In the genomic region with DNA sequence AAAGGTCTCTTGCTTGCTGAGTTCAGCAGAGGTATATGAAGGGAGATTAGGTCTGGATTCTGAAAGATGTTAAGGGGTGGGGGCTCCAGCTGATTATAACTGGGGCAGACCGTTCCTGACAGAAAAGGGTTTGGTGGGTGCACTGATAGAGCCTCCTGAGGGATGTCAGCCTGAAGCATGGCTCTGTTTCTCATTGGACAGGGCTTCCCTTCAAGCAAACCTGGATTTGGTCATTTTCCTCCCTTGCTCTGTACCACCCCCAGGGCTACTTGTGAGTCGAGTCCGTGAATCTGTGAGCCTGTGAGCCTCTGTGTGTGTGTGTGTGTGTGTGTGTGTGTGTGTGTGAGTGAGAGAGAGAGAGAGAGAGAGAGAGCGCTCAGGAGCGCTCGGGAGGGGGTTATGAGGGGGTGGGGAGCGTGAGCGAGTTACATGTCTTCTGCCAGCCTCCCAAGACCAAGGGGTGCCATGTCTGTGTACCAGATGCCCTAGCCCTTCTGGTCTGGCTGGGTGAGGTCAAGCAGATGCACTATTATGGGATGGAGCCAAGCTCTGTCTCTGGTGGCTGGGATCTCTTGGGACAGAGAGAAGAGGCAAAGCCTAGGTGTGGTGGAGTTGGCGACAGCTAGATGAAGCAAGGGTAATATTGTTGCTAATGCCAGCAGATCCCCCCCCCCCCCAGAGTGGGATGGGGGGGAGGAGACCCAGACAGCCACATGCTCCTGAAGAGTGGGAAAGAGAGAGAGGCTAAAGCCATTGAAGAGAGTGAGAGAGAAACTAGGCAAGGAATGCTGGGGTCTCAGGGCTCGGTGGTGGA, we compare ENCODE assay signal across 7 mouse cellular contexts. TPM values are rescaled to one million over a fixed set of nuclear protein-coding genes. Genes with fewer than 3 reads are reported as not detected.
DNase-seq lines count a peak whose midpoint lies in the region; ATAC-seq and TF ChIP-seq lines count a peak whose summit lies in the region.

No protein-coding gene starts in this region.

- no peak for DNase-seq in liver, embryonic 11.5 days (ENCODE audit: low spot score)
- no peak for DNase-seq in liver, postnatal 0 days
- no peak for DNase-seq in embryonic facial prominence, embryonic 11.5 days (ENCODE audit: low spot score)
- no peak for DNase-seq in c-Kit-positive CD71-positive TER-119-positive erythroid progenitor cells, embryonic 14.5 days (ENCODE audit: low spot score)
- DNase-seq in lung, postnatal 14 days: no peak

- no peak for TF ChIP-seq EP300 in liver, postnatal 0 days (IDR thresholded peaks at IDR 0.05; ENCODE audit: low read depth)

- peaks cover 74% of the 10 kb centered on the region for H3K4me1 ChIP-seq in liver, embryonic 11.5 days (replicated peaks; ENCODE audit: control insufficient read depth, insufficient read depth, low read length)
- peaks cover 20% of the 10 kb centered on the region for H3K4me1 ChIP-seq in liver, postnatal 0 days (ENCODE audit: insufficient read depth)
- H3K4me1 ChIP-seq in embryonic facial prominence, embryonic 11.5 days (ENCODE audit: control insufficient read depth, insufficient read depth, low read length): peaks cover 26% of the 10 kb centered on the region
- peaks cover 82% of the 10 kb centered on the region for H3K4me1 ChIP-seq in hindbrain, embryonic 15.5 days (replicated peaks)
- peaks cover 70% of the 10 kb centered on the region for H3K4me1 ChIP-seq in olfactory bulb, adult 2 months (ENCODE audit: control insufficient read depth, insufficient read depth, low read length)

- no peak for TF ChIP-seq POLR2A in olfactory bulb, adult 2 months (IDR thresholded peaks at IDR 0.05; ENCODE audit: insufficient read depth, low read depth, low read length)

- no peak overlapping the region for H3K4me2 ChIP-seq in liver, embryonic 11.5 days
- no peak overlapping the region for H3K4me2 ChIP-seq in liver, postnatal 0 days (ENCODE audit: low read depth, low read length)
- peak overlapping the region; percentile 16; the same call in 1 of the 2 replicates for H3K4me2 ChIP-seq in embryonic facial prominence, embryonic 11.5 days (ENCODE audit: low read depth, low read length)
- H3K4me2 ChIP-seq in hindbrain, embryonic 15.5 days: peak overlapping the region; percentile 95

- peaks cover 8% of the 10 kb centered on the region for H3K27me3 ChIP-seq in liver, embryonic 11.5 days (replicated peaks; ENCODE audit: control insufficient read depth, insufficient read depth, low read length)
- H3K27me3 ChIP-seq in liver, postnatal 0 days (ENCODE audit: insufficient read depth, low read length): peaks cover 8% of the 10 kb centered on the region; the same call in 1 of the 2 replicates
- H3K27me3 ChIP-seq in embryonic facial prominence, embryonic 11.5 days (ENCODE audit: control insufficient read depth, insufficient read depth, low read length): no peaks in the 10 kb centered on the region
- peaks cover 5% of the 10 kb centered on the region for H3K27me3 ChIP-seq in hindbrain, embryonic 15.5 days

- no peaks in the 10 kb centered on the region for H3K36me3 ChIP-seq in liver, embryonic 11.5 days (ENCODE audit: control insufficient read depth, insufficient read depth, low read length)
- 0 out of 2 replicates have a peak, but pooled peaks cover 2% of the 10 kb centered on the region for H3K36me3 ChIP-seq in liver, postnatal 0 days (replicated peaks; ENCODE audit: insufficient read depth, low read length)
- no peaks in the 10 kb centered on the region for H3K36me3 ChIP-seq in embryonic facial prominence, embryonic 11.5 days (replicated peaks; ENCODE audit: control insufficient read depth, insufficient read depth, low read depth, low read length)
- no peaks in the 10 kb centered on the region for H3K36me3 ChIP-seq in hindbrain, embryonic 15.5 days

- H3K4me3 ChIP-seq in liver, embryonic 11.5 days (ENCODE audit: low read depth, low read length): no peak overlapping the region
- H3K4me3 ChIP-seq in liver, postnatal 0 days (ENCODE audit: low read depth, low read length): no peak overlapping the region
- H3K4me3 ChIP-seq in embryonic facial prominence, embryonic 11.5 days (ENCODE audit: low read depth, low read length): no peak overlapping the region
- peak overlapping the region; percentile 99 for H3K4me3 ChIP-seq in hindbrain, embryonic 15.5 days
- H3K4me3 ChIP-seq in olfactory bulb, adult 2 months (ENCODE audit: insufficient read depth, low read depth, low read length): peak overlapping the region; percentile 7

- H3K9ac ChIP-seq in liver, embryonic 11.5 days (ENCODE audit: low read depth, low read length): no peak overlapping the region
- no peak overlapping the region for H3K9ac ChIP-seq in liver, postnatal 0 days (replicated peaks)
- H3K9ac ChIP-seq in embryonic facial prominence, embryonic 11.5 days (replicated peaks; ENCODE audit: low read length): peak overlapping the region; percentile 4; the same call in 1 of the 2 replicates
- H3K9ac ChIP-seq in hindbrain, embryonic 15.5 days: no peak overlapping the region

- no peak for ATAC-seq in liver, embryonic 11.5 days (replicated peaks; ENCODE audit: low FRiP score)
- ATAC-seq in liver, postnatal 0 days: no peak
- no peak for ATAC-seq in embryonic facial prominence, embryonic 11.5 days (replicated peaks; ENCODE audit: insufficient number of reproducible peaks, low FRiP score, low TSS enrichment, low read depth)
- no peak for ATAC-seq in hindbrain, embryonic 15.5 days (ENCODE audit: low FRiP score, low read depth)

- H3K27ac ChIP-seq in liver, embryonic 11.5 days (ENCODE audit: low read depth, low read length): peak overlapping the region; percentile 7; the same call in 1 of the 2 replicates
- H3K27ac ChIP-seq in liver, postnatal 0 days (ENCODE audit: low read depth): no peak overlapping the region
- H3K27ac ChIP-seq in embryonic facial prominence, embryonic 11.5 days (replicated peaks; ENCODE audit: low read depth, low read length): no peak overlapping the region
- peak overlapping the region; percentile 10; the same call in 1 of the 2 replicates for H3K27ac ChIP-seq in hindbrain, embryonic 15.5 days (replicated peaks)
- peak overlapping the region; percentile 2; the same call in 1 of the 2 replicates for H3K27ac ChIP-seq in olfactory bulb, adult 2 months (ENCODE audit: insufficient read depth, low read depth, low read length)

- 50% methylated on average over 10 of the region's 10 CpGs for WGBS in liver, embryonic 11.5 days
- 75% methylated on average over 10 of the region's 10 CpGs for WGBS in liver, postnatal 0 days (ENCODE audit: insufficient replicate concordance)
- WGBS in embryonic facial prominence, embryonic 11.5 days: 22% methylated on average over 10 of the region's 10 CpGs
- 17% methylated on average over 10 of the region's 10 CpGs for WGBS in hindbrain, embryonic 15.5 days
- 14% methylated on average over 10 of the region's 10 CpGs for WGBS in olfactory bulb, adult 2 months

- H3K9me3 ChIP-seq in liver, embryonic 11.5 days (ENCODE audit: control insufficient read depth, low read length): no peaks in the 10 kb centered on the region
- no peaks in the 10 kb centered on the region for H3K9me3 ChIP-seq in liver, postnatal 0 days (ENCODE audit: low read length)
- H3K9me3 ChIP-seq in embryonic facial prominence, embryonic 11.5 days (replicated peaks; ENCODE audit: control insufficient read depth, low read length): no peaks in the 10 kb centered on the region
- H3K9me3 ChIP-seq in hindbrain, embryonic 15.5 days: no peaks in the 10 kb centered on the region

- no peak for TF ChIP-seq CTCF in liver, postnatal 0 days (IDR thresholded peaks at IDR 0.05; ENCODE audit: low read depth)
- no peak for TF ChIP-seq CTCF in olfactory bulb, adult 2 months (IDR thresholded peaks at IDR 0.05; ENCODE audit: insufficient read depth, low read depth, low read length)

RNA-seq across cellular contexts. Expression of gene Ahdc1, which starts 4.0 kb away (rescaled TPM):
- 5.1 and 6.1 TPM in 2 replicates for polyA plus RNA-seq in liver, embryonic 11.5 days (2014; fragmentation: Nextera tagmentation; extraction: Ambion mirVana)
- polyA plus RNA-seq in liver, postnatal 0 days (2015; fragmentation: Nextera tagmentation; extraction: Ambion mirVana): 0.76 and 0.87 TPM in 2 replicates
- polyA plus RNA-seq in embryonic facial prominence, embryonic 11.5 days (2014; fragmentation: Nextera tagmentation; extraction: Ambion mirVana): 6.6 and 7.7 TPM in 2 replicates
- 11.8 and 13.9 TPM in 2 replicates for polyA plus RNA-seq in hindbrain, embryonic 15.5 days (2015; fragmentation: Nextera tagmentation; extraction: Ambion mirVana)
- polyA plus RNA-seq in olfactory bulb, adult 2 months (2012; ENCODE audit: insufficient read depth, insufficient read length, low replicate concordance, missing spikeins): not detected in 2 replicates

RNA-seq across cellular contexts. Expression of gene Fgr, which starts 41.2 kb away (rescaled TPM):
- polyA plus RNA-seq in liver, embryonic 11.5 days (2014; fragmentation: Nextera tagmentation; extraction: Ambion mirVana): 0.23 and 0.73 TPM in 2 replicates
- 3.8 and 4.0 TPM in 2 replicates for polyA plus RNA-seq in liver, postnatal 0 days (2015; fragmentation: Nextera tagmentation; extraction: Ambion mirVana)
- 0.08 and 0.20 TPM in 2 replicates for polyA plus RNA-seq in embryonic facial prominence, embryonic 11.5 days (2014; fragmentation: Nextera tagmentation; extraction: Ambion mirVana)
- 0.04 and 0.21 TPM in 2 replicates for polyA plus RNA-seq in hindbrain, embryonic 15.5 days (2015; fragmentation: Nextera tagmentation; extraction: Ambion mirVana)
- not detected in 2 replicates for polyA plus RNA-seq in olfactory bulb, adult 2 months (2012; ENCODE audit: insufficient read depth, insufficient read length, low replicate concordance, missing spikeins)

Comparison
In these comparisons a context has a peak if more than half of its experiments do, and no peak if none do; other contexts are left out.
1. H3K27ac ChIP-seq: peak in liver, embryonic 11.5 days (single experiment), hindbrain, embryonic 15.5 days (single experiment) and olfactory bulb, adult 2 months (single experiment); none in liver, postnatal 0 days (single experiment) and embryonic facial prominence, embryonic 11.5 days (single experiment).
2. H3K4me2 ChIP-seq: peak in embryonic facial prominence, embryonic 11.5 days (single experiment) and hindbrain, embryonic 15.5 days (single experiment); none in liver, embryonic 11.5 days (single experiment) and liver, postnatal 0 days (single experiment).
3. H3K4me3 ChIP-seq: peak in hindbrain, embryonic 15.5 days (single experiment) and olfactory bulb, adult 2 months (single experiment); none in liver, embryonic 11.5 days (single experiment), liver, postnatal 0 days (single experiment) and embryonic facial prominence, embryonic 11.5 days (single experiment).